24 mouse cellular contexts compared by ENCODE assay signal in genomic region chr12:26891190-26891589, GRCm38 (mm10).
A peak's percentile ranks its signal among the peaks of the same experiment; 100 is the strongest.
DNase-seq lines count a peak whose midpoint lies in the region; ATAC-seq lines count a peak whose summit lies in the region.
"Had no signal": no experiment of that assay in that cellular context is flagged by ENCODE, and none has a peak within 500 bp of the region (broad histone marks: within the 10 kb centered on the region; RNA-seq: fewer than 3 reads in every experiment).

No protein-coding gene starts in this region.

- WGBS in hindbrain, embryonic 10.5 days, result 53% methylated on average over 4 of the region's 4 CpGs
- 60% methylated on average over 4 of the region's 4 CpGs for WGBS in hindbrain, embryonic 11.5 days
- WGBS in neural tube, embryonic 13.5 days, result 15% methylated on average over 4 of the region's 4 CpGs
- WGBS in hindbrain, embryonic 15.5 days, result 31% methylated on average over 4 of the region's 4 CpGs
- WGBS in kidney, embryonic 14.5 days, result 34% methylated on average over 4 of the region's 4 CpGs

- 0 out of 2 replicates have a peak overlapping the region, but pooled peaks have one; percentile 45 for H3K27ac ChIP-seq in hindbrain, embryonic 10.5 days
- H3K27ac ChIP-seq in hindbrain, embryonic 11.5 days (ENCODE audit: low read depth, low read length), result no peak overlapping the region
- no peak overlapping the region for H3K27ac ChIP-seq in neural tube, embryonic 13.5 days (replicated peaks)
- no peak overlapping the region for H3K27ac ChIP-seq in hindbrain, embryonic 15.5 days (replicated peaks)
- no peak overlapping the region for H3K27ac ChIP-seq in kidney, embryonic 14.5 days (ENCODE audit: low read depth, low read length)
- H3K27ac ChIP-seq: limb, embryonic 13.5 days; lung, embryonic 15.5 days; midbrain, embryonic 10.5 days had no signal

- no peaks in the 10 kb centered on the region for H3K36me3 ChIP-seq in hindbrain, embryonic 10.5 days
- H3K36me3 ChIP-seq in hindbrain, embryonic 11.5 days (ENCODE audit: control insufficient read depth, insufficient read depth, low read length), result no peaks in the 10 kb centered on the region
- no peaks in the 10 kb centered on the region for H3K36me3 ChIP-seq in neural tube, embryonic 13.5 days
- H3K36me3 ChIP-seq in hindbrain, embryonic 15.5 days, result no peaks in the 10 kb centered on the region
- no peaks in the 10 kb centered on the region for H3K36me3 ChIP-seq in kidney, embryonic 14.5 days (ENCODE audit: control insufficient read depth, insufficient read depth, low read length)
- H3K36me3 ChIP-seq: limb, embryonic 13.5 days; lung, embryonic 15.5 days; midbrain, embryonic 10.5 days had no signal

- DNase-seq in hindbrain, embryonic 10.5 days (ENCODE audit: low spot score), result no peak
- no peak for DNase-seq in hindbrain, embryonic 11.5 days (ENCODE audit: low spot score)
- DNase-seq in neural tube, embryonic 10.5 days (ENCODE audit: extremely low spot score, low spot score), result no peak
- DNase-seq in urinary bladder, postnatal 4 days (ENCODE audit: low spot score in 2 of 2), result no peak
- DNase-seq: adrenal gland, postnatal 25 days; cerebellum, adult 8-10 months; cerebellum, postnatal 36 days; gastrocnemius, postnatal 14 days; heart, postnatal 14 days; kidney, adult 9 months; kidney, postnatal 14 days; layer of hippocampus, adult 9-11 months; right cerebral cortex, postnatal 4 days; thymus, adult 2 months; thymus, postnatal 36 days had no signal

- no peak overlapping the region for H3K9ac ChIP-seq in hindbrain, embryonic 11.5 days (ENCODE audit: low read depth, low read length)
- H3K9ac ChIP-seq in neural tube, embryonic 13.5 days, result no peak overlapping the region
- no peak overlapping the region for H3K9ac ChIP-seq in hindbrain, embryonic 15.5 days
- no peak overlapping the region for H3K9ac ChIP-seq in kidney, embryonic 14.5 days (ENCODE audit: low read depth, low read length)
- H3K9ac ChIP-seq: limb, embryonic 13.5 days; lung, embryonic 15.5 days had no signal

- H3K27me3 ChIP-seq in hindbrain, embryonic 10.5 days (ENCODE audit: insufficient read depth, poor library complexity, severe bottlenecking), result no peaks in the 10 kb centered on the region
- H3K27me3 ChIP-seq in hindbrain, embryonic 11.5 days (ENCODE audit: control insufficient read depth, insufficient read depth, low read length), result no peaks in the 10 kb centered on the region
- H3K27me3 ChIP-seq in neural tube, embryonic 13.5 days, result no peaks in the 10 kb centered on the region
- H3K27me3 ChIP-seq in hindbrain, embryonic 15.5 days, result no peaks in the 10 kb centered on the region
- H3K27me3 ChIP-seq in kidney, embryonic 14.5 days (ENCODE audit: control insufficient read depth, insufficient read depth, low read length), result no peaks in the 10 kb centered on the region
- H3K27me3 ChIP-seq: limb, embryonic 13.5 days; lung, embryonic 15.5 days had no signal

- peaks cover 24% of the 10 kb centered on the region for H3K4me1 ChIP-seq in hindbrain, embryonic 10.5 days (replicated peaks)
- no peaks in the 10 kb centered on the region for H3K4me1 ChIP-seq in hindbrain, embryonic 11.5 days (replicated peaks; ENCODE audit: control insufficient read depth, insufficient read depth, low read length)
- peaks cover 30% of the 10 kb centered on the region for H3K4me1 ChIP-seq in neural tube, embryonic 13.5 days (replicated peaks)
- H3K4me1 ChIP-seq in hindbrain, embryonic 15.5 days (replicated peaks), result peaks cover 15% of the 10 kb centered on the region
- H3K4me1 ChIP-seq in kidney, embryonic 14.5 days (ENCODE audit: control insufficient read depth, insufficient read depth, low read length), result no peaks in the 10 kb centered on the region; the same call in 1 of the 2 replicates
- H3K4me1 ChIP-seq: lung, embryonic 15.5 days had no signal

- H3K9me3 ChIP-seq in hindbrain, embryonic 10.5 days, result no peaks in the 10 kb centered on the region
- H3K9me3 ChIP-seq in hindbrain, embryonic 11.5 days (ENCODE audit: control insufficient read depth, low read length), result no peaks in the 10 kb centered on the region
- no peaks in the 10 kb centered on the region for H3K9me3 ChIP-seq in neural tube, embryonic 13.5 days
- no peaks in the 10 kb centered on the region for H3K9me3 ChIP-seq in hindbrain, embryonic 15.5 days
- H3K9me3 ChIP-seq in kidney, embryonic 14.5 days (ENCODE audit: control insufficient read depth, low read length), result no peaks in the 10 kb centered on the region
- H3K9me3 ChIP-seq: limb, embryonic 13.5 days; lung, embryonic 15.5 days; midbrain, embryonic 10.5 days had no signal

- no peak for ATAC-seq in hindbrain, embryonic 11.5 days (ENCODE audit: low FRiP score)
- 0 out of 2 replicates have a peak, but pooled peaks have one; percentile 65 for ATAC-seq in neural tube, embryonic 13.5 days (ENCODE audit: low read depth)
- peak; percentile 60; the same call in 1 of the 2 replicates for ATAC-seq in hindbrain, embryonic 15.5 days (ENCODE audit: low FRiP score, low read depth)
- no peak for ATAC-seq in kidney, embryonic 14.5 days (ENCODE audit: low FRiP score, low TSS enrichment)
- ATAC-seq: CD4-positive, CD25-positive, alpha-beta regulatory T cell, adult 4 months; intestine, embryonic 16.5 days had no signal

- no peak overlapping the region for H3K4me3 ChIP-seq in hindbrain, embryonic 10.5 days
- H3K4me3 ChIP-seq in hindbrain, embryonic 11.5 days (ENCODE audit: low read depth, low read length), result no peak overlapping the region
- no peak overlapping the region for H3K4me3 ChIP-seq in neural tube, embryonic 13.5 days
- H3K4me3 ChIP-seq in hindbrain, embryonic 15.5 days, result no peak overlapping the region
- H3K4me3 ChIP-seq in kidney, embryonic 14.5 days (ENCODE audit: low read length), result no peak overlapping the region
- H3K4me3 ChIP-seq: limb, embryonic 13.5 days; lung, embryonic 15.5 days; midbrain, embryonic 10.5 days had no signal

- H3K4me2 ChIP-seq in hindbrain, embryonic 11.5 days (replicated peaks; ENCODE audit: low read depth, low read length), result no peak overlapping the region
- H3K4me2 ChIP-seq in neural tube, embryonic 13.5 days, result no peak overlapping the region
- no peak overlapping the region for H3K4me2 ChIP-seq in hindbrain, embryonic 15.5 days
- H3K4me2 ChIP-seq in kidney, embryonic 14.5 days (replicated peaks; ENCODE audit: low read depth, low read length), result no peak overlapping the region
- H3K4me2 ChIP-seq: limb, embryonic 13.5 days; liver, embryonic 11.5 days; lung, embryonic 15.5 days had no signal

Comparison
In these comparisons a context has a peak if more than half of its experiments do, and no peak if none do; other contexts are left out.
1. ATAC-seq: peak in neural tube, embryonic 13.5 days (single experiment) and hindbrain, embryonic 15.5 days (single experiment); none in hindbrain, embryonic 11.5 days (single experiment) and kidney, embryonic 14.5 days (single experiment).